Mouse (Mus musculus): ENCODE results near the gene Ybx3. TPM values are rescaled to one million over a fixed set of nuclear protein-coding genes. Genes with fewer than 3 reads are reported as not detected.

The Ybx3 gene
- polyA plus RNA-seq, 1 experiment = 357 TPM

DNA sequence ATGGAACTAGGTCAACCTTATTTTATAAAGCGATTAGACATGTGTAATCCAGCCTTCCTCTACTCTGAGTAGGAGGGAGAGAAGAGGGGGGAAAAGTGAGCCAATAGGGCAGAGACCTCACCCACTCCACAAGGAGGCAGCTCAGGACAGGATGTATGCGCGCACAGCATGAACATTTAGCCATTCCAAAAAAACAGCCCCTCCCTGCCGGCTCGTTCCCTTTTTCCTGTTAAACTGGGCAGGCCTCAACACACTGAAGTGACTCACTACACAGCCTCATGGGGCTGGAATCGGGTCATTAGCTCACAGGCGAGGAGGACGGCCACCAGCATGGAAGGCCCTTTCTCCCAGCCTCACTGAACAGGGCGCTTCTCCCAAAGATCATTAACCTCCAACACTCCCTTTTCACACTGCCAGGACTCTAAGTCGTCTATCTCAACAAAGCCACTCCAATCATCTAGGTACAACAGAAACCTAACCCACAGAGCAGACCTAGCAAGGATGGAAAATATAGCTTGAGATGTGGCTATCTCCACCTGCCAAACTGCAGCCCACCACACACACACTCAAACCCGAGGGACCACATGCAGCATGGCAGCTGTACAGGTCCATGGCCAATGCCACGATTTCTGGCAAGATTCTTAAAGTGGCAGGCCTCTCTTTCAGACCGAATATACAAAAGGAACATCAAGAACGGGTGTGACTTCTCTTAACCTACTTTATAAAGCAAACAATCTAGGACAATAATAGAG, 5.9 kb downstream of the Ybx3 start:
- H3K4me3 ChIP-seq (ENCODE audit: low read depth, low read length) = peak overlapping the region; percentile 47
- H3K4me1 ChIP-seq (ENCODE audit: control insufficient read depth, insufficient read depth, low read length) = peaks cover 2% of the 10 kb centered on the region
- peak overlapping the region; percentile 38 for H3K9ac ChIP-seq (ENCODE audit: low read depth, poor library complexity, severe bottlenecking)
- peaks cover 52% of the 10 kb centered on the region for H3K36me3 ChIP-seq (ENCODE audit: control insufficient read depth, insufficient read depth, low read length, poor library complexity, severe bottlenecking)
- no peak for TF ChIP-seq POLR2A (IDR thresholded peaks at IDR 0.05; ENCODE audit: insufficient read depth, low read length)
- TF ChIP-seq EP300 (IDR thresholded peaks at IDR 0.05; ENCODE audit: insufficient read depth, low read depth, low read length) = 0 out of 2 replicates have a peak, but pooled peaks have one; percentile 48
- H3K27me3 ChIP-seq (ENCODE audit: control insufficient read depth, insufficient read depth, low read length, poor library complexity, severe bottlenecking) = no peaks in the 10 kb centered on the region
- no peaks in the 10 kb centered on the region for H3K9me3 ChIP-seq (replicated peaks; ENCODE audit: control insufficient read depth, insufficient read depth, low read length, poor library complexity, severe bottlenecking)
- H3K27ac ChIP-seq (ENCODE audit: insufficient read depth, low read length) = peak overlapping the region; percentile 87

- Histone ChIP-seq H3K9ac (ENCODE audit: low read depth, poor library complexity, severe bottlenecking) (no peak overlapping the region), H3K9me3 (replicated peaks; ENCODE audit: control insufficient read depth, insufficient read depth, low read length, poor library complexity, severe bottlenecking) (no peaks in the 10 kb centered on the region), H3K27me3 (ENCODE audit: control insufficient read depth, insufficient read depth, low read length, poor library complexity, severe bottlenecking) (no peaks in the 10 kb centered on the region), H3K27ac (ENCODE audit: insufficient read depth, low read length) (no peak overlapping the region), H3K4me1 (ENCODE audit: control insufficient read depth, insufficient read depth, low read length) (peaks cover 2% of the 10 kb centered on the region), H3K4me3 (ENCODE audit: low read depth, low read length) (no peak overlapping the region), H3K36me3 (ENCODE audit: control insufficient read depth, insufficient read depth, low read length, poor library complexity, severe bottlenecking) (peaks cover 70% of the 10 kb centered on the region)
- TF ChIP-seq CTCF (IDR thresholded peaks at IDR 0.05; ENCODE audit: low read depth, low read length) (no peak), POLR2A (IDR thresholded peaks at IDR 0.05; ENCODE audit: insufficient read depth, low read length) (no peak), EP300 (IDR thresholded peaks at IDR 0.05; ENCODE audit: insufficient read depth, low read depth, low read length) (no peak)
These were observed 9.3 kb downstream of the Ybx3 start for GRCm38 (mm10) chr6:131378858-131379428.

- peaks cover 2% of the 10 kb centered on the region for H3K4me1 ChIP-seq (ENCODE audit: control insufficient read depth, insufficient read depth, low read length)
- H3K27me3 ChIP-seq (ENCODE audit: control insufficient read depth, insufficient read depth, low read length, poor library complexity, severe bottlenecking) = no peaks in the 10 kb centered on the region
- no peak overlapping the region for H3K4me3 ChIP-seq (ENCODE audit: low read depth, low read length)
- H3K9ac ChIP-seq (ENCODE audit: low read depth, poor library complexity, severe bottlenecking) = no peak overlapping the region
- peaks cover 77% of the 10 kb centered on the region for H3K36me3 ChIP-seq (ENCODE audit: control insufficient read depth, insufficient read depth, low read length, poor library complexity, severe bottlenecking)
- TF ChIP-seq POLR2A (IDR thresholded peaks at IDR 0.05; ENCODE audit: insufficient read depth, low read length) (no peak), EP300 (IDR thresholded peaks at IDR 0.05; ENCODE audit: insufficient read depth, low read depth, low read length) (no peak), CTCF (IDR thresholded peaks at IDR 0.05; ENCODE audit: low read depth, low read length) (no peak)
- no peak overlapping the region for H3K27ac ChIP-seq (ENCODE audit: insufficient read depth, low read length)
- H3K9me3 ChIP-seq (replicated peaks; ENCODE audit: control insufficient read depth, insufficient read depth, low read length, poor library complexity, severe bottlenecking) = no peaks in the 10 kb centered on the region
These were observed 10.9 kb downstream of the Ybx3 start for GRCm38 (mm10) chr6:131377378-131377777.

GRCm38 (mm10) chr6:131374594-131375340, 13.5 kb downstream of the Ybx3 start:
- Histone ChIP-seq H3K36me3 (ENCODE audit: control insufficient read depth, insufficient read depth, low read length, poor library complexity, severe bottlenecking) (peaks cover 83% of the 10 kb centered on the region), H3K9ac (ENCODE audit: low read depth, poor library complexity, severe bottlenecking) (no peak overlapping the region), H3K27ac (ENCODE audit: insufficient read depth, low read length) (no peak overlapping the region), H3K9me3 (replicated peaks; ENCODE audit: control insufficient read depth, insufficient read depth, low read length, poor library complexity, severe bottlenecking) (no peaks in the 10 kb centered on the region), H3K4me1 (ENCODE audit: control insufficient read depth, insufficient read depth, low read length) (peaks cover 2% of the 10 kb centered on the region), H3K27me3 (ENCODE audit: control insufficient read depth, insufficient read depth, low read length, poor library complexity, severe bottlenecking) (no peaks in the 10 kb centered on the region), H3K4me3 (ENCODE audit: low read depth, low read length) (no peak overlapping the region)
- TF ChIP-seq CTCF (IDR thresholded peaks at IDR 0.05; ENCODE audit: low read depth, low read length) (no peak), EP300 (IDR thresholded peaks at IDR 0.05; ENCODE audit: insufficient read depth, low read depth, low read length) (no peak), POLR2A (IDR thresholded peaks at IDR 0.05; ENCODE audit: insufficient read depth, low read length) (no peak)

- H3K9me3 ChIP-seq (replicated peaks; ENCODE audit: control insufficient read depth, insufficient read depth, low read length, poor library complexity, severe bottlenecking) = no peaks in the 10 kb centered on the region
- no peak overlapping the region for H3K9ac ChIP-seq (ENCODE audit: low read depth, poor library complexity, severe bottlenecking)
- no peaks in the 10 kb centered on the region for H3K27me3 ChIP-seq (ENCODE audit: control insufficient read depth, insufficient read depth, low read length, poor library complexity, severe bottlenecking)
- peaks cover 83% of the 10 kb centered on the region for H3K36me3 ChIP-seq (ENCODE audit: control insufficient read depth, insufficient read depth, low read length, poor library complexity, severe bottlenecking)
- H3K4me1 ChIP-seq (ENCODE audit: control insufficient read depth, insufficient read depth, low read length) = peaks cover 2% of the 10 kb centered on the region
- no peak overlapping the region for H3K27ac ChIP-seq (ENCODE audit: insufficient read depth, low read length)
- TF ChIP-seq CTCF (IDR thresholded peaks at IDR 0.05; ENCODE audit: low read depth, low read length) (no peak), POLR2A (IDR thresholded peaks at IDR 0.05; ENCODE audit: insufficient read depth, low read length) (no peak), EP300 (IDR thresholded peaks at IDR 0.05; ENCODE audit: insufficient read depth, low read depth, low read length) (no peak)
- no peak overlapping the region for H3K4me3 ChIP-seq (ENCODE audit: low read depth, low read length)
These were observed 15.1 kb downstream of the Ybx3 start for GRCm38 (mm10) chr6:131373160-131373559.

All from ES-Bruce4 (cell line).